ENCODE assay signal across 17 mouse cellular contexts in the genomic region with DNA sequence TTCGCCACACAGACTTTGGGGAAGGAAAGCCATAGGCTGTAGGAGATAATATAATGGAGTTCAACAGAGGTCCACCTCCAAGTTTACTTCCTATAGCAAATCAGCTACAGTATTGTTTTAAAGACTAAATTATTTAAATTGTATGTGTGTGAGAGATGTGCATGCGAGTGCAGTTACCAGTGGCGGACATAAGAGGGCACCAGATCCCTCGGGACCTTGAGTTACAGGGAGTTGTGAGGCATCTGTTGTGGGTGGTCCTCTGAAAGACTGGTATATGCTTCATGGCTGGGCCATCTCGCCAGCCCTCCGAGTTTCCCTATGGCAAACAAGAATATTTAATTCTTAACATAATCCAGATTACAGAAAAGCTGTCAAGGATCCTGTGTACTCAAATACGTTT.
DNase-seq lines count a peak whose midpoint lies in the region; ATAC-seq and TF ChIP-seq lines count a peak whose summit lies in the region.
"Had no signal": no experiment of that assay in that cellular context is flagged by ENCODE, and none has a peak within 500 bp of the region (broad histone marks: within the 10 kb centered on the region; RNA-seq: fewer than 3 reads in every experiment).

No protein-coding gene starts in this region.

- H3K4me2 ChIP-seq in kidney, embryonic 16.5 days (replicated peaks; ENCODE audit: low read depth, low read length) = no peak overlapping the region
- H3K4me2 ChIP-seq: embryonic facial prominence, embryonic 13.5 days; neural tube, embryonic 15.5 days had no signal

- H3K4me3 ChIP-seq in kidney, adult 2 months (ENCODE audit: insufficient read depth, low read depth, low read length) = no peak overlapping the region
- no peak overlapping the region for H3K4me3 ChIP-seq in kidney, embryonic 16.5 days (ENCODE audit: low read length)
- no peak overlapping the region for H3K4me3 ChIP-seq in testis, adult 2 months (ENCODE audit: control insufficient read depth, low read depth, low read length)
- H3K4me3 ChIP-seq: embryonic facial prominence, embryonic 13.5 days; heart, embryonic 10.5 days; midbrain, embryonic 10.5 days; neural tube, embryonic 15.5 days had no signal

- H3K36me3 ChIP-seq in kidney, adult 2 months (ENCODE audit: control insufficient read depth, insufficient read depth, low read length) = no peaks in the 10 kb centered on the region
- no peaks in the 10 kb centered on the region for H3K36me3 ChIP-seq in kidney, embryonic 16.5 days (ENCODE audit: insufficient read depth, low read length)
- no peaks in the 10 kb centered on the region for H3K36me3 ChIP-seq in testis, adult 2 months (ENCODE audit: control insufficient read depth, insufficient read depth, low read length)
- H3K36me3 ChIP-seq: embryonic facial prominence, embryonic 13.5 days; heart, embryonic 10.5 days; midbrain, embryonic 10.5 days; neural tube, embryonic 15.5 days had no signal

- H3K9me3 ChIP-seq in kidney, embryonic 16.5 days (ENCODE audit: low read length) = no peaks in the 10 kb centered on the region
- H3K9me3 ChIP-seq: embryonic facial prominence, embryonic 13.5 days; heart, embryonic 10.5 days; neural tube, embryonic 15.5 days had no signal

- intact Hi-C loops in left cerebral cortex, postnatal 4 days (cut with DNase I) = no loop called here

- no peak overlapping the region for H3K9ac ChIP-seq in kidney, embryonic 16.5 days (replicated peaks; ENCODE audit: low read length)
- H3K9ac ChIP-seq: embryonic facial prominence, embryonic 13.5 days; neural tube, embryonic 15.5 days had no signal

- no peaks in the 10 kb centered on the region for H3K4me1 ChIP-seq in kidney, adult 2 months (ENCODE audit: control insufficient read depth, insufficient read depth, low read length)
- peaks cover 9% of the 10 kb centered on the region; the same call in 1 of the 2 replicates for H3K4me1 ChIP-seq in kidney, embryonic 16.5 days (ENCODE audit: insufficient read depth, low read length)
- no peaks in the 10 kb centered on the region for H3K4me1 ChIP-seq in testis, adult 2 months (ENCODE audit: control insufficient read depth, insufficient read depth, low read length)
- H3K4me1 ChIP-seq: heart, embryonic 10.5 days had no signal

- TF ChIP-seq POLR2A in kidney, adult 2 months (IDR thresholded peaks at IDR 0.05; ENCODE audit: low read depth, low read length) = no peak
- TF ChIP-seq POLR2A in testis, adult 2 months (IDR thresholded peaks at IDR 0.05; ENCODE audit: control insufficient read depth, low read depth, low read length) = no peak

- no peak for DNase-seq in kidney, adult 2 months
- no peak for DNase-seq in testis, postnatal 14 days (ENCODE audit: low spot score)
- peak; percentile 56 for DNase-seq in ZHBTc4 (ENCODE audit: low read depth, low spot score)
- DNase-seq in left cerebral cortex, postnatal 4 days = no peak
- no peak for DNase-seq in retina, postnatal 1 day
- DNase-seq: cerebellum, postnatal 14 days; gastrocnemius, postnatal 25 days; heart, postnatal 14 days; liver; lung, postnatal 14 days; thymus, postnatal 4 days had no signal

- no peak overlapping the region for H3K27ac ChIP-seq in kidney, adult 2 months (ENCODE audit: insufficient read depth, low read depth, low read length)
- H3K27ac ChIP-seq in kidney, embryonic 16.5 days (ENCODE audit: low read length) = no peak overlapping the region
- H3K27ac ChIP-seq in testis, adult 2 months (ENCODE audit: control insufficient read depth, insufficient read depth, low read depth, low read length) = no peak overlapping the region
- H3K27ac ChIP-seq: embryonic facial prominence, embryonic 13.5 days; heart, embryonic 10.5 days; midbrain, embryonic 10.5 days; neural tube, embryonic 15.5 days had no signal

- WGBS in kidney, adult 2 months = 94% methylated on average over 7 of the region's 7 CpGs
- 95% methylated on average over 7 of the region's 7 CpGs for WGBS in kidney, embryonic 16.5 days

- peak; percentile 25; the same call in 1 of the 2 replicates for TF ChIP-seq CTCF in kidney, adult 2 months (conservative IDR thresholded peaks at IDR 0.05; ENCODE audit: insufficient read depth, insufficient read length, low read depth, low read length)
- peak; percentile 38; the same call in 1 of the 2 replicates for TF ChIP-seq CTCF in testis, adult 2 months (IDR thresholded peaks at IDR 0.05; ENCODE audit: control insufficient read depth, insufficient read depth, insufficient replicate concordance, low read depth, low read length)

- H3K27me3 ChIP-seq in kidney, adult 2 months (replicated peaks; ENCODE audit: control insufficient read depth, insufficient read depth, low read length) = no peaks in the 10 kb centered on the region
- H3K27me3 ChIP-seq in kidney, embryonic 16.5 days (ENCODE audit: insufficient read depth, low read length) = no peaks in the 10 kb centered on the region
- H3K27me3 ChIP-seq in testis, adult 2 months (ENCODE audit: control insufficient read depth, insufficient read depth, low read length) = no peaks in the 10 kb centered on the region
- H3K27me3 ChIP-seq: neural tube, embryonic 15.5 days had no signal

- no peak for ATAC-seq in kidney, embryonic 16.5 days (ENCODE audit: low FRiP score, low TSS enrichment)
